18 mouse cellular contexts compared by ENCODE assay signal in the genomic region with DNA sequence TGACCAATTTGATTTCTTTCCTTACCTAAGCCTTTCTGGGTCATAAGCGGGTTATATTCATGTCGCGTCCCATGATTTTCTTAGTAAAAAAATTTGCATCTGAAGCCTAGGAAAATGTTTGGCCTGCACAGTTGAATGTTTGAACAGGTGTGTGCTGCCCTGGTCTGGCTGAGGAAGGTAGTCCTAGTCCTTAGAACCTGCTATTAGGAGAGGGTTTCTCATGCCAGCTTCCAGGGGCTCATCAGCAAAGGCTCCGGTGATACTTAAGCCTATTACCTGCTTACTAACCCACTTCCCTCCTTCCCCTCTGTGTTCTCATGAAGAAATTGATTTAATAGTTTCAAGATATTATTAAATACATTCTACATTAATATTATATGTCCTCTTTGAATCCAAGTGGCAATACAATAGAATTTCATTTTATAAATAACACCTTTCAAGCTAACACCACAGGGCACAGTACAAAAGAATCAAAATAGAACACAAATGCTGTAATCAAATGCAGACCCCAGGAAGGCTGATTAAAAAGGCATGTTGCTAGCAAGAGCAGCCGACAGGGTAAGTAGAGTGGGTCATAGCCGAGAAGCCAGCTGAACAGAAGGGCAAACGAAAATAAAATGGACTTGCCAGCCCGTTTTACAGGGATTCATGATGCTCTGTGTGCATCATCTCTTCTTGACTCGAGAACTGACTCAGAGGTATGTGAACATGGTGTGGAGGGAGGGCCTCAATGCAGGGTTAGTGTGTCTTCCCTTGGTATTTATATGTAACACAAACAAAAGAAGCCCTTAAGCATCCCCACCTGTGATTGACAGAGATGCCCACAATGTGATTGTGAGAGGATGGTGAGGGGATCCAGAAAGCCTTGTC.
DNase-seq lines count a peak whose midpoint lies in the region; ATAC-seq lines count a peak whose summit lies in the region.
"Had no signal": no experiment of that assay in that cellular context is flagged by ENCODE, and none has a peak within 500 bp of the region (broad histone marks: within the 10 kb centered on the region; RNA-seq: fewer than 3 reads in every experiment).

No protein-coding gene starts in this region.

- peak; percentile 79; the same call in 1 of the 2 replicates for ATAC-seq in limb, embryonic 11.5 days (ENCODE audit: insufficient number of reproducible peaks, low FRiP score, low TSS enrichment, low read depth)
- ATAC-seq: forebrain, embryonic 16.5 days; hindbrain, postnatal 0 days; intestine, embryonic 15.5 days had no signal

- DNase-seq in cerebellum, postnatal 14 days: peak; percentile 53 to 56
- no peak for DNase-seq in cerebellum, adult 11-12 months
- DNase-seq in retina, adult 2 months (ENCODE audit: low read depth, low spot score): peak; percentile 13
- DNase-seq in retina, postnatal 1 day: no peak
- peak; percentile 43 for DNase-seq in limb, embryonic 11.5 days (ENCODE audit: low spot score)
- DNase-seq in kidney, adult 8-10 months: no peak
- no peak for DNase-seq in T-cell, adult 2 months (ENCODE audit: low spot score)
- DNase-seq: adrenal gland, adult 8-10 months; adrenal gland, postnatal 36 days; cerebellum, adult 9-10 months; gastrocnemius, postnatal 14 days; heart, postnatal 14 days had no signal

- no peaks in the 10 kb centered on the region for H3K27me3 ChIP-seq in limb, embryonic 11.5 days (ENCODE audit: control insufficient read depth, insufficient read depth, low read length)
- H3K27me3 ChIP-seq: embryonic facial prominence, embryonic 12.5 days; heart, embryonic 15.5 days; hindbrain, embryonic 13.5 days; intestine, embryonic 15.5 days had no signal

- H3K4me3 ChIP-seq in limb, embryonic 11.5 days (ENCODE audit: low read depth, low read length): no peak overlapping the region
- H3K4me3 ChIP-seq: embryonic facial prominence, embryonic 12.5 days; heart, embryonic 15.5 days; hindbrain, embryonic 13.5 days; intestine, embryonic 15.5 days had no signal

- no peaks in the 10 kb centered on the region for H3K9me3 ChIP-seq in limb, embryonic 11.5 days (ENCODE audit: control insufficient read depth, low read length)
- H3K9me3 ChIP-seq: embryonic facial prominence, embryonic 12.5 days; heart, embryonic 15.5 days; hindbrain, embryonic 13.5 days; intestine, embryonic 15.5 days had no signal

- H3K36me3 ChIP-seq in limb, embryonic 11.5 days (ENCODE audit: control insufficient read depth, insufficient read depth, low read length): no peaks in the 10 kb centered on the region
- H3K36me3 ChIP-seq: embryonic facial prominence, embryonic 12.5 days; heart, embryonic 15.5 days; hindbrain, embryonic 13.5 days; intestine, embryonic 15.5 days had no signal

- peaks cover 7% of the 10 kb centered on the region for H3K4me1 ChIP-seq in limb, embryonic 11.5 days (ENCODE audit: control insufficient read depth, insufficient read depth, low read length)
- H3K4me1 ChIP-seq: heart, embryonic 15.5 days; hindbrain, embryonic 13.5 days; intestine, embryonic 15.5 days had no signal

- H3K27ac ChIP-seq in limb, embryonic 11.5 days (replicated peaks; ENCODE audit: low read depth, low read length): no peak overlapping the region
- H3K27ac ChIP-seq: embryonic facial prominence, embryonic 12.5 days; heart, embryonic 15.5 days; hindbrain, embryonic 13.5 days; hindbrain, postnatal 0 days; intestine, embryonic 15.5 days had no signal

- WGBS in limb, embryonic 11.5 days: 44% methylated on average over 9 of the region's 9 CpGs

- H3K4me2 ChIP-seq in limb, embryonic 11.5 days (ENCODE audit: low read depth, severe bottlenecking): no peak overlapping the region
- H3K4me2 ChIP-seq: embryonic facial prominence, embryonic 12.5 days; heart, embryonic 15.5 days; hindbrain, embryonic 13.5 days; intestine, embryonic 15.5 days had no signal

- no peak overlapping the region for H3K9ac ChIP-seq in limb, embryonic 11.5 days (ENCODE audit: low read length)
- H3K9ac ChIP-seq: embryonic facial prominence, embryonic 12.5 days; heart, embryonic 15.5 days; hindbrain, embryonic 13.5 days; intestine, embryonic 15.5 days had no signal

Comparison
In these comparisons a context has a peak if more than half of its experiments do, and no peak if none do; other contexts are left out.
1. DNase-seq: peak in cerebellum, postnatal 14 days (2 of 2), retina, adult 2 months (single experiment) and limb, embryonic 11.5 days (single experiment); none in cerebellum, adult 11-12 months (single experiment), retina, postnatal 1 day (single experiment), kidney, adult 8-10 months (0 of 2) and T-cell, adult 2 months (single experiment).